Mouse (Mus musculus) lung, postnatal 14 days (tissue): ENCODE results near the gene Inpp5b.
A peak's percentile ranks its signal among the peaks of the same experiment; 100 is the strongest.

Source experiments
- DNase-seq: peaks from one replicate; pipeline ENCODE4 v3.0.0; 2021

Gene Inpp5b

DNA sequence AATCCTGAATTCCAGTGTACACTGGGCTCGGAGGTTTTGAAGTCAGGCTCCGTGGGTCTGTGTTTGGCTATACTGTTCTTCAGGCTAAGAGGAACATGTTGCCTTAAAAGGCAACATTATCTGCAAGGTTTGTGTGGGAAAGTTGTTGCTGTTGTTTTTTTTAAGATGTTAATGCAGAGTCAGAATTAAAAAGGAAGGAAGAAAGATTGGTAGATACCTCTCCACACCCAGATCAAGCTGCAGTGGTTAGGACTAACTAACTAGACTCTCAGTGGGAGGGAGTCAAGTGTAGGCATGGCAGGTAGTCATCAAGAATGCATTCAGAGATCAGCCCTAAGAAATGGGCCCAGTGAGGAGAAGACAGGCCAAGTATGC is 24.9 kb downstream of the Inpp5b start:
- DNase-seq: no peak

DNA sequence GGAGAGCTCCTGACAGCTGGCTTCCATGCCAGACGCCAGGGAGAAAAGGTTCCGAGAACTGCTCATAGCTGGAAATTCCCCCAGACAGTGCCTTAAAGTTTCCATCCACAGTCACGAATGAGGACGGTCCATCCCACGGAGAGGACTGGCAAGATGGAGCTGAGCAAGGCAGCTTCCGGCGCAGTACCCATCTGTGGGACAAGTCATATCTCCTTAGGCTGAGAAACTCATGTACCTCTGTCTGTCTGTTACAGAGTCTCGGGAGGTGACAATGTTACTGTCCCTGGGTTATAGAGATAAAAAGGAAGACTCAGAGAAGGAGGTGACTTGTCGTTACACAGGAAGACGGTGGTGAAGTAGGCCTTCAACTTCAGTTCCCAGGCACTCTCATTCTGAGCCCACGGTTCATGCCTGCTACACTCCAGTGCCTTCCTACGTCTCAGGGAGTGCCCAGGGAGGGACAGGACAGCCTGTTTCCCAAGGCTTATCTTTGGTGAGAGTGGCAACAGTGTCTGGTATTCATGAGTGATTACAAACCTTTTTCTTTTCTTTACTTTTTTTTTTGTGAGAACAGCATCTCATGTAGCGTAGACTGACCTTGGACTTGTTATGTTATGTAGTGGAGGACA is 27.4 kb downstream of the Inpp5b start:
- no peak for DNase-seq

DNA sequence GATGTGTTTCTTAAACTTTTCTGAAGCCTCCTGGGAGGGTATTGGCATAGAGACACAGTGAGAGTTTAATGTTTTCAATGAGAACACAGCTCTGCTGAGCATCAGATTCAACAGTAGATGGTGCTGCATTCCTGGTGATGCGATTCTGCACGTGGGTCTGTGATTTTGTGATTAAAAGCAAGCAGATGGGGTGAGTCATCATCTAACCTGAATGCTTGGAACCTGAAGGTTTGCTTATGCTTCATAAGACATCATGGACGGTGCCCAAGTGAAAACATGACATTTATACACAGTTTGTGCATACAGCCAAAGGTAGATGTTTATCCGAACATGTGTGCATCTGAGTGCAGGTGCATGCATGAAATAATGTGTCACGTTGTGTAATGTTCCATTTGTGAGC is 29.0 kb downstream of the Inpp5b start:
- DNase-seq: no peak

DNA sequence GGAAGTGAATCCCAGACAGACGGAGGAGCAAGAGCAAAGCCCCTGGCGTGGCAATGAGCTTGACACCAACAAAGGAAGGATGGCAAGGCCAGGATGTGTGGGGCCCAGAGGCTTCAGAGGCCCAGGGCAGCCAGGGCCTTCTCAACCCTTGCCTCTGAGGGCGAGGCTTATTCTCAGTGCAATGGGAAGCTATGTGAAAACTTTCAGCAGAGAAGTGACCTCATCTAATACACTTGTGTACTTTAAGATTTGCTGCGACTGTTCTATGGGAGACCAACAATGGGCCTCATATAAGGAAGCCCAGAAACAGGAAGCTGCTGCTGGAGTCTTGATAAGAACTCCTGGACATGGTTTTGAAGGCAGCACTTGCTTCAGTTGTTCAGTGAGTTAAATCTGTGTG is 30.5 kb downstream of the Inpp5b start:
- peak; percentile 27 for DNase-seq

DNA sequence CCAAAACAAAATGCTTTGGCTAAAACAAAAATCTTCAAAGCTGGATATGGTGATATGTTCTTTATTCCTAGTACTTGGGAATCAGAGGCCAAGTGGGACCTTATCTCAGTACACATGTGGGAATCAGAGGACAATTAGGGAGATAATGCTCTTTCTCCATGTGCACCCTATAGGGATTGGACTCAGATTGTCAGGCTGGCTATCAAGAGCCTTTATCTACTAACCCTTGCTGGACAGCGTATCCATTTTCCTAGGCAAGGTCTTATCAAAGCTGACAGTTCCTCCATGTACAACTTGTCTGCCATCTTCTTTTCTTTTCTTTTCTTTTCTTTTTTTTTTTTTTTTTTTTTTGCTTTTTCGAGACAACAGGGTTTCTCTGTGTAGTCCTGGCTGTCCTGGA is 31.8 kb downstream of the Inpp5b start:
- DNase-seq: no peak

DNA sequence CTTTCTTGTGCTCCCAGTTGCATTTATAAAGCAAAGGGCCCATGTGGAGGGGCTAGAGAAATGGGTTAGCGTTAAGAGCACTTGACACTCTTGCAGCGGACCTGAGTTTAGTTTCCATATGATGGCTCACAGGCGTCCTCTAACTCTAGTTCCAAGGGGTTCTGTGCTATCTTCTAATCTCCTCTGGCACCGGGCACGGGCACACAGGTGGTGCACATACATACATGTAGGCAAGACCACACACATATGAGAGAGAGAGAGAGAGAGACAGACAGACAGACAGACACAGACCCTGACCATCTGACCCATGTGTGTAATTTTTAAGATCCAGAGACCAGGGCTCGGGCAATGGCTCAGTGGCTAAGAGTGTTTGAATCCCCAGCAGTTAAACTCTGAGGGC is 32.3 kb downstream of the Inpp5b start:
- DNase-seq: no peak

DNA sequence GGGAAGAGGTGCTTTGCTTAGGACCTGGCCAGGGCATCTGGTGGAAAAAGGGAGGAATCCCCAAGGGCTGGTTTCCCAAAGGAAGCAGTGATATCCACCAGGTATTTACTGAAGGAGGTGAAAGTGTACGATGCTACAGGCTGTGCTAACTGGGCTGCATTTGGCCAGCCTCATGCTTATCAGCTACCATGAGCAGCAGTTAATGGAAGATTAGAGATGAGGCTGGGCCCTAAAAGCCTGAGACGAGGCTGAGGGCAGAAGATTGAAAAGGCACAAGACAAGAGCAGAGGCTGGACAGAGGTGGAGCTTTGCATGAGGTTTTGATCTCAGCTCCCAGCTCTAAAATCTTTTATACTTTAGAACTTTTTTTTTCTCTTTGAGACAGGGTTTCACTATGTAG is 32.8 kb downstream of the Inpp5b start:
- DNase-seq: no peak

DNA sequence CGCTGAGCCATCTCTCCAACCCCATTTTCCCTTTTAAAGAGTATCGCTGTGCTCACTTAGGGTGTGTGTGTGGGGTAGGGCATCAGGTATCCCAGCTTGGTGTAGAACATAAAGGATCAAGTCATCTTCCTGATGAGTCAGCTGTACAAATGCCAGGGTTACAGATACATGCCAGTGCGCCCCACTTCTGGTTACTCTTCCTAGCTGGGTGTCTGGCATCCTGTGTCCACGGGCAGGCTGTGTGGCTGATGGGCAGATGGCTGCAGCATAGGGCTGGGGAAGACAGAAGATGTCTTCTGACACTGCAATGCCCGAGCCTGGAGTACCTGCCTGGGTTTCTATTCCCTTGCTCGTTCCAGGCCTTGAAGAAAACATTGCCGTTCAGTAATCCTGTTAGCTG is 39.7 kb downstream of the Inpp5b start:
- DNase-seq: no peak

DNA sequence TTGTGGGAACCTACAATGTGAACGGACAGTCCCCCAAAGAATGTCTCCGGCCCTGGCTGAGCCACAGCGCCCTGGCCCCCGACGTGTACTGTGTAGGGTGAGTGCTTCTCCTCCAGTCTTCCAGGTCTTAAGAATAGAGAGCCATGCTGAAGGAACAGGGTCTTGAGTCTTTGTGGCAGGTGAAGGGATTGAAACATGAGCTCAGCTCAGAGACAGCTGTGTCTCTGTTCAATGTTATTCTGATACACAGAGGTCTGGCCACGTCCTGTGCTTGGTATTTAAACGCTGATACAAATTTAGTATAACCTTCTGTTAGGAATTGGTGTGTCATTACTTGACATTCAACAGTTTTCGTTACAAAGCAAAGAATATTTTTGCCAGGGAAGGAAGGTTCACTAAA is 40.7 kb downstream of the Inpp5b start:
- no peak for DNase-seq

DNA sequence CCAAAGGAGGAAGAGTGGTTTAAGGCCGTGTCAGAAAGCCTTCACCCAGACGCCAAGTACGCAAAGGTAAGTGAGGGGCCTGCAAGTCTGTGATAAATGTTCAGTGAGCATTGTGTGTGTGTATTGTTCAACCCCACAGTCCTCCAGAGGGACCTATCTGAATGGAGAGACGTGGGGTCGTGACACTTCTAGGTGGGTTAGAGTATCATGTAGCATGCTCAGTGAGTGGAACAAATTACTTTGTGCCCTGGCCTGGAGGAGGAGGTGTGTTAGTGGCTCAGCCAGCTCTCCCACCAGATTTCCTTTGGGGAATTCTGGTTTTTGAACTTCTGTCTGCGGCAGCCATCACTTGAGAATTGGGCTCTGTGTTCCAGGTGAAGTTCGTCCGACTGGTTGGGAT is 42.3 kb downstream of the Inpp5b start:
- no peak for DNase-seq

DNA sequence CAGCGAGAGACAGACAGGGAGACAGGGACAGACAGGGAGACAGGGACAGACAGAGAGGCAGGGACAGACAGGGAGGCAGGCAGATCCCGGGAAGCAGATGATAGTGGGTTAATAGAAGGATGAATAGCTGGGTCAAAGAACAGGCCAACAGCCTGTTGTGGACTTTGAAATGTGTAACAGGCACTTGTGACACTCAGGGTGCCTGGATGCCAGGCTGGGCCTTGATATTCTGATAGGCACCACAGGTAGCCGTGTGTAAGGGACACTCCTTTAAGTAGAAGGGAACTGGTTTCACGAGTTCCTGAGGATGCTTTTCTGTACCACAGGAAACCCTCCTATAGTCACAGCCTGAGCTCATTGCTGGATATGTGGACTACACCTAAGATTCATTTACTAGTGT is 48.4 kb downstream of the Inpp5b start:
- no peak for DNase-seq

DNA sequence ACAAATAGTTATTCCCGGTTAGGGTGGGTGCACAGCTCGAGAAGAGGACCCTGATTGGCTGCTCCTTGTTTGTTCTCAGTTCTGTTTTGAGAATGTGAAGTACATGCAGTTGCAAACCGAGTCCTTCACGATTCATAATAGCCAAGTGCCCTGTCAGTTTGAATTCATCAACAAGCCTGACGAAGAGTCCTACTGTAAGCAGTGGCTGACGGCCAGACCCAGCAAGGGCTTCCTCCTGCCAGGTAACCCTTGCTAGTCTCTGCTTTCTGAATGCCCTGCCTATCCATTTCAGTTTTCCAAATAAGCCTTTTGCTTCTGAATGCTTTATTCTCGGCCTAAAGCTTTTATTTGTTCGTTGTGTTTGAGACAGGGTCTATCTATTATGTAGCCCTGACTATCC is 50.5 kb downstream of the Inpp5b start:
- DNase-seq: no peak

DNA sequence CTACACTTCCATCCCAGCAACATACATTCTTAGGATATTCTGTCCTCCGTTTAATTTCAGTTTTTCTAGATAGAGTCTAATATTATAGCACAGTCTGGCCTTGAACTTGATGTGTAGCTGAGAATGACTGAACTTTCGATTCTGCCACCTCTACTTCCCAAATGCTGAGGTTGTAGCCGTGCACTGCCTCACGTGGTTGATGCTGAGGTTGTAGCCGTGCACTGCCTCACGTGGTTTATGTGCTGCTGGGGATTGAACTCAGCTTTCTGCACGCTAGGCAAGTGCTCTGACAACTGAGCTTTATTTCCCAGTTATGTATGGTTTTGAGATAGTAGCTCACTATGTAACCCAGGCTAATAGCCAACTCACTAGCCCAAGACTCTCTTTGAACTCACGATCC is 54.5 kb downstream of the Inpp5b start:
- DNase-seq: no peak

DNA sequence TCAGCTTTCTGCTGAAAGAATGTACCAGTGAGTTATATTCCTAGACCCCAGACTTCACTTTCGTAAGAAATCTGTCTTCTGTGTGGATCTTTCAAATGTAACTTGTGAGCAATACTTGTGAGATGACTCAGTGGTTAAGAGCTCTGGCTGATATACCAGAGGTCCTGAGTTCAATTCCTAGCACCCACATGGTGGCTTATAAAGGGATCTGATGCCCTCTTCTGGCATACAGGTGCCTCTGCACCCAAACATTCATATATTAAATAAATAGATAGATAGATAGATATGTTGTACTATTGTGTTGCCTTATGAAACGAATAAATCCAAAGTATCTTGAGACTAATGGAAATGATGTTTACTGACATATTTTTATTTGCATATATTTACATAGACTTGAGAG is 55.3 kb downstream of the Inpp5b start:
- DNase-seq: no peak

DNA sequence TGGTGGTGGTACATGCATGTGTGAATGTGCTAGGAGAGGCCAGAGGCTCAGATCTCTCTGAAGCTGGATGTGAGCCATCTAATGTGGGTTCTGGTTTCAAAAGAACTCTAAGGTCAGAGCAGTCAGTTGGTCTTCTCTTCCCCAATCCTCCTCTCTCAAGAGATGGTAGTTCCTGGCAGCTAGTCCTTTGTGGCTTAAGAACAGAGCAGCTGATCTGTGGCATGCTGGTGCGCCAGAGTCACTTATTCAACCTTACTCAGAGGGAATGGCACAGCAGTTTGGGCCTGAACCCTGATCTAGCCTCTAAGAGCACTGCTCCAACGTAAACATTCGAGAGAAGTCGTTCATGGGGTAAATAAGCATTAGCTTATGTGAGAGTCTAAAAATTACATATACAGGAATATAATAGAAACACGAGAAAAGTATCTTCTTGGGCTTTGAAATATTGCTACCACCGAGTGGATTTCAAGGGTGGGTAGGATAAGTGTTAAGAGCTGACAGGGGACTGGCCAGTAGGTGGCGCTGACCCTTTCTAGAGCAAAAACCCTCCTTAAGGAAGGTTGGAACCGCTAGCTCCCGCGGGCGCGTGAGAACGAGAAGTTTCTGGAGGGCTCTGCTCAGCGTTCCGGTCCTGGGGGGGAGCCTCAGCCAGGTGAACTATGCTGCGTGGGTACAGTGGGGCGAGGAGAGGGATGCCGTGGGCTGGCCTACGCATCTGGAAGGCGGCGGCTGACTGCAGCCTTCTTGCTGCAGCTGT is 60.1 kb downstream of the Inpp5b start, which contains the start of gene Mtf1:
Mtf1 (plus strand) TSS at position 553 of the 757 bp plus-strand sequence.
- DNase-seq: peak; percentile 93

DNA sequence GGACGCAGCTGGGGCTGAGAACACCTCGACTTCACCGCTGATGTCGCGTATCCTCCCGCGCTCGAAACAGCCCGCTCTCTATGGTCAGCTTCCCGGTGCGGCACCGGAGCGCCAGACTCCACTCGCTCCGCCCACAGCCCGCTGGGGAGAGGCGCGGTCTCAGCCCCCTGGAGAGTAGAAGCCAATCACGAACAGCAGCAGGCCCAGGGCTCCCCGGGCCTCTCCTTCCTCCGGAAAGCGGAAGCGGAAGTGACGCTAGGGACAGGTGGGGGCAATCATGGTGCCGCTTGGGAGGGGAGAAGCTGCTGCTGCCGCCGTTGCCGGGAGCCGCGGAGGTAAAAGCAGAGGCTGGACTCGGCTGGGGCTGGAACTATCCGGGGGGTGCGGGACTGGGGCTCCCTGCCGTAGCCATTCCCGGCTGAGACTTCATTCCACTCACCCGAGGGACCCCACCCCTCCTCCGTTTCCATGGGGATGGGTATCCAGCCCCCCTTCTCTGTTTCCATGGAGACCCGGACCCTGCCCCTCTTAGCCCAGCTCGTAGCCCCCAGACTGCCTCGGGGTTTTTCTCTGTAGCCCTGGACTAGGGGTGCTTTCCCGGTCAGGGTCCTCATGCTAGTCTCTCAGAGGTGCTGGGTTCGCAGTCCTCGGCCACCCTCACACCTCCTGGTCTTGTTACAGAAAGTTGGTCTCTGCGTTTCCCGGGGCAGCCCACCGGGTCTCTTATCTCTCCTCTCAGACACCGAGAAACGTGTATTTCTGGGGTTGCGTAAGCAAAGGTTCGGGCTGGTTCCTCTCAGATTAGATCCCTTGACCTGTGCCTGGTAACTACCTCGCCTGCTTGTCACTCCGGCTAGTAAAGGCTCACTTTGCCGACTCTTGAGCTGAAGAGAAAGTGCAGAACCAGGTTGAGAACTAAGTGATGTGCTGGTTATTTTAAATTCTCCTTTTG is 60.9 kb downstream of the Inpp5b start:
- peak; percentile 98 for DNase-seq

DNA sequence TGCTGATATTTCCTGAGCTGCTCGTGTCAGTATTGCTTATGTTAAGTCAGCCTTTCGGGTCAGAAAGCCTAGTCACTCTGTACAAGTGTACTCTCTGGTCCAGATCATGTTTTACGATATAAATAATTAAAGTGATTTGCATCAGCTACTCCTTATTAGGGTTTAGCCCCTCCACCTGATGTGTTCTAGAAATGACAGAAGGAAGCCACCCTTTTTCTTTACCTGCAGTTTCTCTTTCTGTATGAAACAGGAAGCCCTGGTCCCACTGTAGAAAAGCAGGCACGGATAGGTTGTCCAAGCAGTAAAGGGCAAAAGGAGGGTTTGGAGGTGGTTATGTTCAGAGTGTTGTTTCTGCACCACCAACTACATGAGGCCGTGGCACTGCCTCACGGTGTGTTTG is 61.8 kb downstream of the Inpp5b start:
- DNase-seq: no peak

DNA sequence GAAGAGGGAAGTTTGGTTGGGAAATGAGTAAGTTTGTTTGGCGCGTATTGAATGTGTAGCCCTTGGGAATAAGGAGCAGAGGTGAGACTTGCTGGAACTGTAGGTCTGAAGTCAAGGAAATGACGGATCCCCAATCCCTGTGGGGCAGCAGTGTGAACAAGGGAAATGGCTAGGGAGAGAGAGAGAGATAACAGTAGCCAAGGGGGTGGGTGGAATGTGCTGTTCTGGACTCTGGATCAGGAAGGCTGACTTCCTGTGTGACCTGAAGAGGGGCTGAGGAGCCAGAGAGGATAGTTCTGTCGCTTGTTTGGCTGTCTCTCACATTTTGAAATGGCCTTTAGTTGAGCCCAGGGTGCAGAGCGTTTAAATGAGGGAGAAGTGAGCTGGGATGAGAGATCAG is 66.9 kb downstream of the Inpp5b start:
- DNase-seq: no peak

DNA sequence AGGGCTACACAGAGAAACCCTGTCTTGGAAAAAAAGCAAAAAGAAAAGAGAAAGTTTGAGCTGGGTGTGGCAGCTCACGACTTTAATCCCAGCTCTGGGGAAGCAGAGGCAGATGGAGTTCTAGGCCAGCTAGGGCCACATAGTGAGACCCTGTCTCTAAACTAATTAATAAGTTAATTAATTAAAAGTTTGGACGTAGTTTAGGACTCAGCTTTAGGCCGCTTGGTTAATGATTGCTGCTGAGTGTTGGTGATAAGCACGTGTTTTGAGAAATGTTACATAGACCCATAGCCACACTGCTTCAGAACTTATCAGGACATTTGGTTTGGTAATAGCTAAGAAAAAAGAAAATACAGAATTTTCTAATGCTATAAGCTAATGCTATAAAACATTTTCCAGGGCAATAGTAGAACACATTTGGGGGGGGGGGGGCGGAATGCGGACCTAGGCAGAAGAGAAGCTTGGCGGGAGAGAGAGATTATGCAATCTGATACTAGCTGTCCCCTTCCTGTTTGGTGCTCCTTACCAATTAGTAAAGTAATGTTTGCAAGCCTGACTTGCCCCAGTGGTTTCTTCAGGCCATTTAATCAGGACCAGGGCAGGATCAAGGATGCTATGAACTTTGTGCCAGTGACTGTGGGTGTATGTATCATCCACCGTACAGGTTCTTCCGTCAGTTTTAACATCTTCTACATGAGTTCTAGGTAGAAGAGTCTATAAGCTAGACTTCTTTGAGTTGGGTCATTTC is 67.7 kb downstream of the Inpp5b start:
- DNase-seq: no peak

DNA sequence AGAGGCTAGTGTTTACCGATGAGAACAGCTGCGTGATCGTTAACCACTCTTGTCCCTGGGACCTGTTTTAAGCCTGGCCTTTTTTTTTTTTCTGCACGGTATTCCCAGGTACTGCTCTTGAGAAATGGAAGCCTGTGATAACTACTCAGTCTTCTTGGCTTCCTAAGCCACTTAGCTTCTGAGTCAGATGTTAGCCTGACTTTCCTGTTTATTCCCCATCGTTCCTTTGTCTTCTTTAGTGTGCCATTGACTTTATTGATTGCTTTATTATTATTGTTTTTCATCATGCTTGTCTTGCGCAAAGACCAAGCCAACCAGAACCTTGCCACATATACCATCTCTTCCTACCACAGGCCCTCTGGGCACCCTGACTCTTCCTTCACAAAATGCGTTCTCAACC is 68.4 kb downstream of the Inpp5b start:
- DNase-seq: no peak

DNA sequence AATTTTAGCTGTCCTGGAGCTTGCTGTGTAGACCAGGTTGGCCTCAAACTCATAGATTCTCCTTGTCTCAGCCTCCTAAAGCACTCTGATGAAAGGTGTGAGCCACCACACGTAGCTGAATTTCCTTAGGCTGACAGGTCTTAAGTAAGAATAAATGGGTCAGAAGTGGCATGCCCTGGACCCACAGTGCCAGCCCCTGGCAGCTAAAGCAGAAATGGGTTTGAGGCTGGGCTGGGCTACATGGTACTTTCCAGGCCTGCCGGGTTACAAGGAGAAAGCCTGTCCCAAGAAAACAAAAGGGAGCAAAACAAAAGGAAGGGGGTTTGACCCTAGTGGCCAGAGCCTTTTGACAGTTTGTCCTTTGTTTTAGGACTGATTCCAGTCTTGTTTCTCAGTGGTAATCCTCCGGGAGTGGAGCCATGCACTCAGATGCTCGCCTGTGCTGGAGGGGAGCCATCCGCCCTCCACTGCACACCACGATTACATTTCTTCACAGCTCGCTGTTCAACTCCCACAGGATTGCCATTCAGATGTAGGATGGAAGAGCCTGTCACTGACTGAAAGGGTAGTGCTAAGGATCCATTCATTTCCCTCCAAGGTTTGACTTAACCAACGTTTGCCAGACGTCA is 69.8 kb downstream of the Inpp5b start:
- no peak for DNase-seq

DNA sequence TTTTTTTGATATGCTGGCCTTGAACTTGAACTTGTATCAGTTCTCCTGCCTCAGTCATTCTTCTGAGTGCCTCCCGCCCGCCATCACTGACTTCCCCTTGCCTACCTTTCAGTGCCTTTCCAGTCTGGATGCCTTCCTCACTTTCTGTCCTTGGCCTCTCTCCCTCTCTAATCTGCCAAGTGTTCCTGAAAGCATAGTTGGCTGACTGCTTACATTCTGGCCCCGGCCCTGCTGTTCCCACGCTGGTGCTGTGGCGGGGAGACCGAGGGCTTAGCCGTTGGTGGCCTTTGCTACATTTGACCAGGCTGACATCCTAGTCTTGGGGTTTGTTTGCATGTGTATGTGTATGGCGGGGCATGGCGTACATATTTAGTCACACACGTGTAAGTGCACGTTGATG is 74.3 kb downstream of the Inpp5b start:
- no peak for DNase-seq

DNA sequence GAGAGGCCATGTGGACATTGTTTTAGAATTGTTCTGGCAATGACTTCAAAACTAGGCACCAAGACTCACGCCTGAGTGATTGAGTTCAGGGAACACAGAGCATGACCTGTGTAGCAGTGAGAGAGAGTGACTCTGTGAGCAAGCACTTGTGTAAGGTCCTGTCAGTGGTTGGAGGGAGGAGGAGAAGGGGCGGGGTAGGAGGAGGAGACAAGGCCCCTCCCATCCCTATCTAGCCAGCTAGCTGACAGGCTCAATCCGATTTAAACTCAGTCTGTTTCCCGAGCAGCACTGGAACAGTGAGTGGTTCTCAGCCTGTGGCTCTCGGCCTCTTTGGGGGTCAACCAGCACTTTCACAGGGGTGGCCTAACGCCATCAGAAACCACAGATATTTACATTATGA is 76.2 kb downstream of the Inpp5b start:
- peak; percentile 39 for DNase-seq
